Mouse (Mus musculus): ENCODE measurements at regions not wholly inside any gene's neighbourhood (a gene's known extent, or its start where the extent isn't known, plus 50 kb on each side); places are given as distances from the start of the nearest gene placed in this dataset.

GRCm38 (mm10) chr2:117838387-117838786 lies 273.3 kb upstream of the Thbs1 start:
- TF ChIP-seq CTCF (IDR thresholded peaks at IDR 0.05; ENCODE audit: extremely low read depth, insufficient read length, insufficient replicate concordance, low read depth, low read length) = no peak
- no peak for TF ChIP-seq POLR2A (IDR thresholded peaks at IDR 0.05; ENCODE audit: low read depth, low read length)
- 42% methylated on average over 2 of the region's 2 CpGs for WGBS

GRCm38 (mm10) chr2:117840406-117840805 lies 271.3 kb upstream of the Thbs1 start:
- H3K27me3 ChIP-seq (ENCODE audit: control insufficient read depth, insufficient read depth, low read length) = no peaks in the 10 kb centered on the region
- no peaks in the 10 kb centered on the region for H3K36me3 ChIP-seq (ENCODE audit: control insufficient read depth, insufficient read depth, low read length)
- no peak overlapping the region for H3K4me3 ChIP-seq (ENCODE audit: low read depth, low read length)
- no peak overlapping the region for H3K27ac ChIP-seq (ENCODE audit: insufficient read depth, low read depth, low read length)
- WGBS = 78% methylated on average over 1 of the region's 1 CpGs
- no peaks in the 10 kb centered on the region for H3K4me1 ChIP-seq (ENCODE audit: control insufficient read depth, insufficient read depth, insufficient read length, low read length)
- no peak for TF ChIP-seq CTCF (IDR thresholded peaks at IDR 0.05; ENCODE audit: extremely low read depth, insufficient read length, insufficient replicate concordance, low read depth, low read length)
- no peak for TF ChIP-seq POLR2A (IDR thresholded peaks at IDR 0.05; ENCODE audit: low read depth, low read length)

More at GRCm38 (mm10) chr2:117838387-117838786, 273.3 kb upstream of the Thbs1 start:
- Histone ChIP-seq H3K36me3 (ENCODE audit: control insufficient read depth, insufficient read depth, low read length) (no peaks in the 10 kb centered on the region), H3K27me3 (ENCODE audit: control insufficient read depth, insufficient read depth, low read length) (no peaks in the 10 kb centered on the region), H3K4me3 (ENCODE audit: low read depth, low read length) (no peak overlapping the region), H3K27ac (ENCODE audit: insufficient read depth, low read depth, low read length) (no peak overlapping the region), H3K4me1 (ENCODE audit: control insufficient read depth, insufficient read depth, insufficient read length, low read length) (no peaks in the 10 kb centered on the region)

- H3K4me1 ChIP-seq (ENCODE audit: control insufficient read depth, insufficient read depth, insufficient read length, low read length) = no peaks in the 10 kb centered on the region
- no peaks in the 10 kb centered on the region for H3K36me3 ChIP-seq (ENCODE audit: control insufficient read depth, insufficient read depth, low read length)
- 58% methylated on average over 1 of the region's 1 CpGs for WGBS
- H3K27me3 ChIP-seq (ENCODE audit: control insufficient read depth, insufficient read depth, low read length) = no peaks in the 10 kb centered on the region
- TF ChIP-seq CTCF (IDR thresholded peaks at IDR 0.05; ENCODE audit: extremely low read depth, insufficient read length, insufficient replicate concordance, low read depth, low read length) (no peak), POLR2A (IDR thresholded peaks at IDR 0.05; ENCODE audit: low read depth, low read length) (no peak)
- H3K4me3 ChIP-seq (ENCODE audit: low read depth, low read length) = no peak overlapping the region
- H3K27ac ChIP-seq (ENCODE audit: insufficient read depth, low read depth, low read length) = no peak overlapping the region
Observed at GRCm38 (mm10) chr2:117842309-117842986, 269.2 kb upstream of the Thbs1 start.

GRCm38 (mm10) chr2:117852442-117852841 lies 259.2 kb upstream of the Thbs1 start:
- TF ChIP-seq CTCF (IDR thresholded peaks at IDR 0.05; ENCODE audit: extremely low read depth, insufficient read length, insufficient replicate concordance, low read depth, low read length) (no peak), POLR2A (IDR thresholded peaks at IDR 0.05; ENCODE audit: low read depth, low read length) (no peak)
- H3K27me3 ChIP-seq (ENCODE audit: control insufficient read depth, insufficient read depth, low read length) = no peaks in the 10 kb centered on the region
- WGBS = 56% methylated on average over 1 of the region's 1 CpGs
- no peaks in the 10 kb centered on the region for H3K36me3 ChIP-seq (ENCODE audit: control insufficient read depth, insufficient read depth, low read length)
- no peaks in the 10 kb centered on the region for H3K4me1 ChIP-seq (ENCODE audit: control insufficient read depth, insufficient read depth, insufficient read length, low read length)
- no peak overlapping the region for H3K27ac ChIP-seq (ENCODE audit: insufficient read depth, low read depth, low read length)
- no peak overlapping the region for H3K4me3 ChIP-seq (ENCODE audit: low read depth, low read length)

- Histone ChIP-seq H3K27ac (ENCODE audit: insufficient read depth, low read depth, low read length) (no peak overlapping the region), H3K4me1 (ENCODE audit: control insufficient read depth, insufficient read depth, insufficient read length, low read length) (no peaks in the 10 kb centered on the region), H3K36me3 (ENCODE audit: control insufficient read depth, insufficient read depth, low read length) (no peaks in the 10 kb centered on the region), H3K27me3 (ENCODE audit: control insufficient read depth, insufficient read depth, low read length) (no peaks in the 10 kb centered on the region), H3K4me3 (ENCODE audit: low read depth, low read length) (no peak overlapping the region)
- TF ChIP-seq POLR2A (IDR thresholded peaks at IDR 0.05; ENCODE audit: low read depth, low read length) (no peak), CTCF (IDR thresholded peaks at IDR 0.05; ENCODE audit: extremely low read depth, insufficient read length, insufficient replicate concordance, low read depth, low read length) (no peak)
- WGBS = 78% methylated on average over 3 of the region's 3 CpGs
Observed at GRCm38 (mm10) chr2:117862301-117862700, 249.4 kb upstream of the Thbs1 start.

GRCm38 (mm10) chr2:117865119-117865518 lies 246.6 kb upstream of the Thbs1 start:
- WGBS = 100% methylated on average over 1 of the region's 1 CpGs
- Histone ChIP-seq H3K4me3 (ENCODE audit: low read depth, low read length) (no peak overlapping the region), H3K27me3 (ENCODE audit: control insufficient read depth, insufficient read depth, low read length) (no peaks in the 10 kb centered on the region), H3K27ac (ENCODE audit: insufficient read depth, low read depth, low read length) (no peak overlapping the region), H3K36me3 (ENCODE audit: control insufficient read depth, insufficient read depth, low read length) (no peaks in the 10 kb centered on the region), H3K4me1 (ENCODE audit: control insufficient read depth, insufficient read depth, insufficient read length, low read length) (no peaks in the 10 kb centered on the region)
- TF ChIP-seq POLR2A (IDR thresholded peaks at IDR 0.05; ENCODE audit: low read depth, low read length) (no peak), CTCF (IDR thresholded peaks at IDR 0.05; ENCODE audit: extremely low read depth, insufficient read length, insufficient replicate concordance, low read depth, low read length) (no peak)

- Histone ChIP-seq H3K36me3 (ENCODE audit: control insufficient read depth, insufficient read depth, low read length) (no peaks in the 10 kb centered on the region), H3K27ac (ENCODE audit: insufficient read depth, low read depth, low read length) (no peak overlapping the region), H3K4me3 (ENCODE audit: low read depth, low read length) (no peak overlapping the region), H3K4me1 (ENCODE audit: control insufficient read depth, insufficient read depth, insufficient read length, low read length) (no peaks in the 10 kb centered on the region), H3K27me3 (ENCODE audit: control insufficient read depth, insufficient read depth, low read length) (no peaks in the 10 kb centered on the region)
- 55% methylated on average over 4 of the region's 4 CpGs for WGBS
- TF ChIP-seq CTCF (IDR thresholded peaks at IDR 0.05; ENCODE audit: extremely low read depth, insufficient read length, insufficient replicate concordance, low read depth, low read length) (no peak), POLR2A (IDR thresholded peaks at IDR 0.05; ENCODE audit: low read depth, low read length) (no peak)
Observed at GRCm38 (mm10) chr2:117866946-117867345, 244.7 kb upstream of the Thbs1 start.

Measured in small intestine, adult 2 months (tissue).